ENCODE assay signal across 11 mouse cellular contexts in the genomic region with DNA sequence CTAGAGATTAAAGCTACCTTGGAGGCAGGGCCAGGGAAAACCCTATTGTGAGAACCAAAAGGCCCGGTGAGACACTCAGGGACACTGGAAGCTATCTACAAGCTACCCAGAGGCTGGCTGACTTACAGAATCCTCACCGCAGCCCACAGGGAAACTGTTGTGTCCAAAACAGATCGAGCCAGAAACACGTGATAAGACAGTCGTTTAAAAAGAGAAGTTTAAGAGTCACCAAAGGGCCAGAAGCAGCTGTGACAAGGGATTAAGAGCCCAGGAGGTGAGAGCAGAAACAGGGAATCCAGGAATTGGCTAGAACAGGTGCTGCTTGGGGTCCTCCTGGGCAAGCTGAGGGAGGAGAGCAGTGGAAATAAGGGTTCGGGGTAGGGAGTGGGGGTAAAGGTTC.
DNase-seq lines count a peak whose midpoint lies in the region; ATAC-seq lines count a peak whose summit lies in the region.
"Had no signal": no experiment of that assay in that cellular context is flagged by ENCODE, and none has a peak within 500 bp of the region (broad histone marks: within the 10 kb centered on the region; RNA-seq: fewer than 3 reads in every experiment).

No protein-coding gene starts in this region.

- ATAC-seq in embryonic facial prominence, embryonic 15.5 days (ENCODE audit: insufficient number of reproducible peaks, low FRiP score, low TSS enrichment, low read depth) = no peak
- no peak for ATAC-seq in stomach, embryonic 15.5 days (ENCODE audit: insufficient read depth, low FRiP score, low read depth)
- ATAC-seq in CD4-positive, CD25-positive, alpha-beta regulatory T cell, adult 4 months = no peak

- no peaks in the 10 kb centered on the region for H3K9me3 ChIP-seq in embryonic facial prominence, embryonic 15.5 days (replicated peaks)
- H3K9me3 ChIP-seq in stomach, embryonic 15.5 days = no peaks in the 10 kb centered on the region
- H3K9me3 ChIP-seq: neural tube, embryonic 12.5 days had no signal

- DNase-seq in lung, postnatal 36 days = peak; percentile 24
- no peak for DNase-seq in lung, postnatal 25 days (ENCODE audit: low spot score)
- peak; percentile 54 to 68 for DNase-seq in heart, postnatal 10 days
- DNase-seq in kidney, postnatal 14 days = no peak
- DNase-seq in liver = no peak
- DNase-seq: cerebellum, postnatal 14 days; lung, adult 2 months had no signal

- intact Hi-C loops in heart, postnatal 10 days (cut with DNase I) = loop anchor here (2.0 kb wide), 1 partner anchor 73 kb away; the partner anchor contains the start of gene Eif4g2

- 40% methylated on average over 6 of the region's 6 CpGs for WGBS in embryonic facial prominence, embryonic 15.5 days
- 53% methylated on average over 6 of the region's 6 CpGs for WGBS in stomach, embryonic 15.5 days

- no peak overlapping the region for H3K4me3 ChIP-seq in embryonic facial prominence, embryonic 15.5 days (replicated peaks)
- H3K4me3 ChIP-seq in stomach, embryonic 15.5 days (replicated peaks) = no peak overlapping the region
- H3K4me3 ChIP-seq: neural tube, embryonic 12.5 days had no signal

- peak overlapping the region; percentile 94 for H3K27ac ChIP-seq in embryonic facial prominence, embryonic 15.5 days (replicated peaks)
- peak overlapping the region; percentile 86 for H3K27ac ChIP-seq in stomach, embryonic 15.5 days
- H3K27ac ChIP-seq: neural tube, embryonic 12.5 days had no signal

- peaks cover 33% of the 10 kb centered on the region for H3K4me1 ChIP-seq in embryonic facial prominence, embryonic 15.5 days
- H3K4me1 ChIP-seq in stomach, embryonic 15.5 days = peaks cover 17% of the 10 kb centered on the region

- H3K27me3 ChIP-seq in embryonic facial prominence, embryonic 15.5 days = no peaks in the 10 kb centered on the region
- no peaks in the 10 kb centered on the region for H3K27me3 ChIP-seq in stomach, embryonic 15.5 days (replicated peaks)
- H3K27me3 ChIP-seq: neural tube, embryonic 12.5 days had no signal

- H3K36me3 ChIP-seq in embryonic facial prominence, embryonic 15.5 days = no peaks in the 10 kb centered on the region
- no peaks in the 10 kb centered on the region for H3K36me3 ChIP-seq in stomach, embryonic 15.5 days
- H3K36me3 ChIP-seq: neural tube, embryonic 12.5 days had no signal

- H3K4me2 ChIP-seq in embryonic facial prominence, embryonic 15.5 days (replicated peaks) = peak overlapping the region; percentile 2
- H3K4me2 ChIP-seq in stomach, embryonic 15.5 days = no peak overlapping the region
- H3K4me2 ChIP-seq: neural tube, embryonic 12.5 days had no signal

- H3K9ac ChIP-seq in embryonic facial prominence, embryonic 15.5 days = no peak overlapping the region
- H3K9ac ChIP-seq in stomach, embryonic 15.5 days = no peak overlapping the region
- H3K9ac ChIP-seq: neural tube, embryonic 12.5 days had no signal

Comparison
In these comparisons a context has a peak if more than half of its experiments do, and no peak if none do; other contexts are left out.
1. DNase-seq: peak in lung, postnatal 36 days (single experiment) and heart, postnatal 10 days (2 of 2); none in lung, postnatal 25 days (single experiment), kidney, postnatal 14 days (single experiment) and liver (single experiment).